Mouse (Mus musculus): Measurements from ENCODE around the gene Tmem201. TPM values are rescaled to one million over a fixed set of nuclear protein-coding genes. Genes with fewer than 3 reads are reported as not detected.

Tmem201 gene
- polyA plus RNA-seq, 1 experiment = 1.9 TPM

DNA sequence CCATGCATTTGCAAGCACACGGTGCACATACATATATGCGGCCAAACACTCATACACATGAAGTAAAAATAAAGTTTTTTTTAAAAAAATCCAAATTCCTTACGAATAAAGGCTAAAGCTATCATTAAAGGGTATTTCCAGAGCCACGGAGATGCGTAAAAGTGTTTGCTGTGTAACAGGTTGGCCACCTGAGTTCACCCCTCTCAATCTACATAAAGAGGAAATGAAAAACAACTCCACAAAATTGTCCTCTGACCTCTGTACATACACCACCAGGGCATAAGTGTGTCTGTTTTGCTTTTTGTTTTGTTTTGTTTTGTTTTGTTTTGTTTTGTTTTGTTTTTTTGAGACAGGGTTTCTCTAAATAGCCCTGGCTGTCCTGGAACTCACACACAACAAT is 65.1 kb downstream of the Tmem201 start:
- H3K4me3 ChIP-seq (ENCODE audit: insufficient read depth, low read length) = no peak overlapping the region
- no peak for TF ChIP-seq CTCF (IDR thresholded peaks at IDR 0.05; ENCODE audit: low read depth, low read length)
- TF ChIP-seq POLR2A (IDR thresholded peaks at IDR 0.05; ENCODE audit: borderline replicate concordance, low read depth, low read length) = no peak
- no peaks in the 10 kb centered on the region for H3K4me1 ChIP-seq (ENCODE audit: control insufficient read depth, insufficient read depth, low read length)
- H3K27ac ChIP-seq (ENCODE audit: insufficient read depth, low read depth, low read length) = no peak overlapping the region

DNA sequence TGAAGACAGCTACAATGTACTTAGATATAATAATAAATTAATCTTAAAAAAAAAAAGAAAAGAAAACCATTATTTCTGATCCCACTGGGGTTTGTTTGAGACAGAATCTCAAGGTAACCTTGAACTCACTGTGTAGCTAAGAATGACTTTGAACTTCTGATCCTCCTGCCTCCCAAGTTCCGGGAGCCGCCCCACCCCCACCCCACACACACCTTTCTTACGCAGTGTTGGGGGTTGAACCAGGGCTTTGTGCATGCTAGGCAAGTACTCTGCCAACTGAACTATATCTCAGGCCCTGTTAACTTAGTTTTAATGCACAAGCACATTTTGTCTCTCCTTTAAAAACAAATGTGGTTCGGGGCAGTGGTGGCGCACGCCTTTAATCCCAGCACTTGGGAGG is 66.7 kb downstream of the Tmem201 start:
- Histone ChIP-seq H3K27ac (ENCODE audit: insufficient read depth, low read depth, low read length) (no peak overlapping the region), H3K4me1 (ENCODE audit: control insufficient read depth, insufficient read depth, low read length) (peaks cover 5% of the 10 kb centered on the region), H3K4me3 (ENCODE audit: insufficient read depth, low read length) (no peak overlapping the region)
- TF ChIP-seq POLR2A (IDR thresholded peaks at IDR 0.05; ENCODE audit: borderline replicate concordance, low read depth, low read length) (no peak), CTCF (IDR thresholded peaks at IDR 0.05; ENCODE audit: low read depth, low read length) (no peak)

DNA sequence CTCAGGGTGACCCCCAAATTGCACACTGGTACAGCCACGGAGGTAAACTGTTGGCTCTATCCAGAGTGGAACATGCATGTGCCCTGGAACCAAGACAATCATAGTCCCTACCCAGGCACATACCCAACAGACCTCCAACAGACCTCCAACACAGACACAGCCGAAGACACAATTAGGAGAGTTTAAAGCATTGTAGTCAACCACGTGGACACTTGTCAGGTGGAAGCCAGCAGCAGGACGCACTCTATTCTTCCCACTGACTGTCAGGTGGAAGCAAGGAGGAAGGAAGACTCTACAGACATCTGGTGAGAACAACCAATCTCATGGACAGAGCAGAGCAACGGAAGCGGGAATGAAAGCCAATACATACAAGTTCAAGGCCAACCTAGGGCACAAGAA is 72.2 kb downstream of the Tmem201 start:
- Histone ChIP-seq H3K27ac (ENCODE audit: insufficient read depth, low read depth, low read length) (peak overlapping the region; percentile 84), H3K4me3 (ENCODE audit: insufficient read depth, low read length) (no peak overlapping the region), H3K4me1 (ENCODE audit: control insufficient read depth, insufficient read depth, low read length) (peaks cover 30% of the 10 kb centered on the region)
- TF ChIP-seq POLR2A (IDR thresholded peaks at IDR 0.05; ENCODE audit: borderline replicate concordance, low read depth, low read length) (no peak), CTCF (IDR thresholded peaks at IDR 0.05; ENCODE audit: low read depth, low read length) (no peak)

Other genes with a start within 250 kb of the Tmem201 start
- gene Ctnnbip1, start 219.8 kb downstream of the Tmem201 start, polyA plus RNA-seq (2012; ENCODE audit: insufficient read depth, insufficient read length, missing spikeins) = 16.2 and 18.8 TPM in 2 replicates
- gene Clstn1, start 151.6 kb downstream of the Tmem201 start, polyA plus RNA-seq (2012; ENCODE audit: insufficient read depth, insufficient read length, missing spikeins) = 0.85 and 1.4 TPM in 2 replicates
- 91.4 and 100 TPM in 2 replicates for gene Pik3cd, start 35.5 kb downstream of the Tmem201 start, polyA plus RNA-seq (2012; ENCODE audit: insufficient read depth, insufficient read length, missing spikeins)
- gene Slc25a33, start 36.2 kb upstream of the Tmem201 start, polyA plus RNA-seq (2012; ENCODE audit: insufficient read depth, insufficient read length, missing spikeins) = 3.0 and 3.1 TPM in 2 replicates
- gene Spsb1, start 217.0 kb upstream of the Tmem201 start, polyA plus RNA-seq (2012; ENCODE audit: insufficient read depth, insufficient read length, missing spikeins) = 1.2 TPM in 1 of 2 replicates, not detected in the other

Data from bone marrow macrophage, adult 2 months (primary cell).